Mouse (Mus musculus) left cerebral cortex, adult 18-20 months (tissue): ENCODE data around the gene Lyrm4. TPM values are rescaled to one million over a fixed set of nuclear protein-coding genes. Genes with fewer than 3 reads are reported as not detected.

Source experiments
- DNase-seq, 2 experiments: peaks; one replicate each; pipeline ENCODE4 v3.0.0; 2021 to 2022; ENCODE audit warnings: low spot score in 2 of 2, mixed read lengths in 1 of 2
- total RNA-seq, 2 experiments: library from RNA; stranded (reverse); gene quantifications; 2 replicates each; pipeline ENCODE4 v1.2.3; 2021

The Lyrm4 gene
- total RNA-seq, 2 experiments from 2014 or later, result 23.6 to 24.2 TPM

- no peak for DNase-seq
These were observed 177.3 kb downstream of the Lyrm4 start for GRCm38 (mm10) chr13:35939871-35940665.

GRCm38 (mm10) chr13:35937991-35938390 lies 179.3 kb downstream of the Lyrm4 start:
- no peak for DNase-seq

Other genes with a start within 250 kb of the Lyrm4 start
- 1 to 10 TPM; 4.7 to 5.3 TPM for gene Rpp40, start 211.2 kb downstream of the Lyrm4 start, total RNA-seq
- 10 to 100 TPM; 11.2 to 13.3 TPM for gene Ppp1r3g, start 158.7 kb downstream of the Lyrm4 start, total RNA-seq
- 10 to 100 TPM; 39.5 to 43.8 TPM for gene Fars2, start 114 bp downstream of the Lyrm4 start, total RNA-seq